Mouse (Mus musculus) ES-Bruce4 (cell line): ENCODE data around the gene Daxx.

Source experiments
- CTCF ChIP-seq: IDR thresholded peaks from one replicate; pipeline ENCODE4 v1.8.1; 2011; ENCODE audit warnings: low read depth, low read length
- POLR2A ChIP-seq: IDR thresholded peaks from one replicate; pipeline ENCODE4 v1.8.1; 2011; ENCODE audit warnings: low read length; ENCODE audit not compliant: insufficient read depth

- no peak for TF ChIP-seq CTCF
- TF ChIP-seq POLR2A = no peak
Observed at GRCm38 (mm10) chr17:33911052-33911812, 2.0 kb downstream of the Daxx start.
